Mouse (Mus musculus): ENCODE data around the gene Kctd12. TPM values are rescaled to one million over a fixed set of nuclear protein-coding genes. Genes with fewer than 3 reads are reported as not detected.

The Kctd12 gene
- total RNA-seq, 2 experiments from 2014 or later, result 82.4 to 86.7 TPM

GRCm38 (mm10) chr14:102968824-102969223 lies 13.6 kb downstream of the Kctd12 start:
- intact Hi-C loops (cut with DNase I), result no loop called here
- no peak for DNase-seq

- no peak for DNase-seq
- intact Hi-C loops (cut with DNase I), result no loop called here
Measured at GRCm38 (mm10) chr14:102966241-102966640, 16.2 kb downstream of the Kctd12 start.

- intact Hi-C loops (cut with DNase I), result no loop called here
- no peak for DNase-seq
Measured at GRCm38 (mm10) chr14:102965841-102966240, 16.6 kb downstream of the Kctd12 start.

GRCm38 (mm10) chr14:102962019-102962418 lies 20.4 kb downstream of the Kctd12 start:
- intact Hi-C loops (cut with DNase I), result no loop called here
- no peak for DNase-seq

GRCm38 (mm10) chr14:102953511-102953910 lies 28.9 kb downstream of the Kctd12 start:
- no peak for DNase-seq
- intact Hi-C loops (cut with DNase I), result no loop called here

GRCm38 (mm10) chr14:102951974-102952373 lies 30.5 kb downstream of the Kctd12 start:
- no peak for DNase-seq
- intact Hi-C loops (cut with DNase I), result no loop called here

DNA sequence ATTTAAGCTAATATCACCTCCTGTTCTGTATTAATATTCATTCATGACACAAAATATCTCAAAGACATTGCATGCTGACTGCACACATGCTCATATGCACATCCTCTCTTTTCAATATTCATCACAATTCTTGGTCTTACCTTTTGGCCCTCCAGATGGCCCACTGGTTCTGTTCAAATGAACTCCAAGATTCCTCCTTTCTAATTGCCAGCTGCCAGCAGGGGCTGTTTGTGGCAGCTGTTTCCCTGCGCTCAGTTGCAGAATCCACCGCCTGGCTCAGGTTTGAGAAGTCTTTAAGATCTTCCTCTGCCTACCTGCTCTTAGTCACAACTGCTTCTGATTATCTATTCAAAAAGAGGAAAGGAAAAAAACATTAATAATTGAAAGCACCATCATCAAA lies 34.6 kb downstream of the Kctd12 start:
- intact Hi-C loops (cut with DNase I), result no loop called here
- peak; percentile 62 for DNase-seq

- no peak for DNase-seq
- intact Hi-C loops (cut with DNase I), result no loop called here
Measured at GRCm38 (mm10) chr14:102942222-102942843, 40.1 kb downstream of the Kctd12 start.

GRCm38 (mm10) chr14:102934878-102935277 lies 47.6 kb downstream of the Kctd12 start:
- DNase-seq, result no peak
- intact Hi-C loops (cut with DNase I), result no loop called here

DNA sequence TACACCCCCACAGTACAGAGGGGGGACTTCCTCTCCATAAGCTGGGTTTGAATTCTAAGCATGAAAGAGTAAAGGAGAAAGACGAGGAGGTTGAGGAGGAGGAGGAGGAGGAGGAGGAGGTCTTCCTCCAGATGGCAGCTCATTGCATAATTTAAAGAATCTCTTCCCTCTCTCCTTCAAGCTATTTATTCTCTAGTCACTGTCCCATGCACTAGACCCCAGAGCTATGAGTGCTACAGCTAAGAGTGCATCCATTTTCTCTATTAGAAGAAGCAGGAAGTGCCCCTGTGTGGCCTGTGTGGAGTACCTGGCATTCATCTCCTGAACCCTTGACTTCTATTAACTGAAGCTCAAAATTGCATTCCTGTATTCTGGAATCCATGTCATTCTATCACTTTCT lies 51.5 kb downstream of the Kctd12 start:
- intact Hi-C loops (cut with DNase I), result no loop called here

DNA sequence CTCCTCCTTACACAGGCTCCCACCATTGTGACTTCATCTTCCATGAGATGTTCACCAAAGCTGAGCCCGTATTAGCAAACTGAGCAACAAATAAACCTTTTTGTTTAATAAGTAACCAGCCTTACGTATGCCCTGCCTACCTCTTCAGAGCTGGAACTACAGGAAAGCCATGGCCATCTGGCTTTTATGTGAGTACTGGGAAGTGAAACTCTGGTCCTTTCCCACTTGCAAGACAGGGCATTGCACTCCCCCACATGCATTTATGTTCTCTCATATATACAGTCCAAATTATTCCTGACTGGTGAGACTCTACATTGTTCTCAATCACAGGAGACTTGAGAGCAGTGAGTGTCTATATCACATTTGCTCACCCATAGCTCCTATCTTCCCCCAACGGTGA lies 52.9 kb downstream of the Kctd12 start:
- no peak for DNase-seq
- intact Hi-C loops (cut with DNase I), result loop anchor here (2.0 kb wide), 1 partner anchor 31 kb away; no protein-coding TSS in a partner anchor

More for the DNA sequence above, 51.5 kb downstream of the Kctd12 start:
- DNase-seq, result no peak

DNA sequence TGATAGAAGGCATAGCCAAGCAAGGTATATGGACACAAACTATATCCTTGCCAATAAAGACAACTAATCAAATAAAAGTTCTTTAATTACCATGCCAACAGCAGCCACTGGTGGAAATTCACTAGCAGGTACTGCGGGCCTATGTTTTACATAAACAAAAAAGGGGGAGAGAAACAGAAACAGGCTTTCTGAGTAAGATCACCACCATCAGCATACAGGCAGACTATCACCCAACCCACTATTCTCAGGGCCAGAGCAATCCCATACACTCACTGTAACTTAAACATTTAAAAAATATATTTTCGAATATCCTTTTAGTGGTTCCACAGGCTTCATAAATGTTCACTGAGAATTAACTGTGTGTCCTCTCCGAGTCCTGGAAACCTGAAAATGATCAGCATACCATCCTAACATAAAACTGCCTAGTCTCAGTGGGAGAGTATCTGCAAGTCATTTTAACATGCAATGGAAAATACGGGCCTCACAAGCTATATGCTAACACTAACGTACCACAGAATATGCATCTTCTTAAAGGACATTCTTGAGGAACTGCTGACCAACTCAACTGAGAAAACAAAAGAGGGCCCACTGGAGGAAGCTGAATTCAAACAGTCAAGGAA lies 54.5 kb downstream of the Kctd12 start:
- intact Hi-C loops (cut with DNase I), result loop anchor here (2.0 kb wide), 1 partner anchor 29 kb away; no protein-coding TSS in a partner anchor
- no peak for DNase-seq

Small RNAs within 50 kb of the gene (microRNA-seq; reads per million reads assigned to microRNA genes)
- 5.7 reads per million, percentile 14 among the genes with 10 or more reads in this experiment for gene Mir5130

Other genes starting within 250 kb of the Kctd12 start
- gene Acod1, start 64.3 kb upstream of the Kctd12 start, total RNA-seq (2021), result not detected
- 1 to 10 TPM; 5.0 to 5.7 TPM for gene Cln5, start 87.6 kb upstream of the Kctd12 start, total RNA-seq (2021)
- 10 to 100 TPM; 67.2 to 71.3 TPM for gene Fbxl3, start 116.9 kb upstream of the Kctd12 start, total RNA-seq (2021)